Mouse (Mus musculus): ENCODE results near the gene Arnt.

DNA sequence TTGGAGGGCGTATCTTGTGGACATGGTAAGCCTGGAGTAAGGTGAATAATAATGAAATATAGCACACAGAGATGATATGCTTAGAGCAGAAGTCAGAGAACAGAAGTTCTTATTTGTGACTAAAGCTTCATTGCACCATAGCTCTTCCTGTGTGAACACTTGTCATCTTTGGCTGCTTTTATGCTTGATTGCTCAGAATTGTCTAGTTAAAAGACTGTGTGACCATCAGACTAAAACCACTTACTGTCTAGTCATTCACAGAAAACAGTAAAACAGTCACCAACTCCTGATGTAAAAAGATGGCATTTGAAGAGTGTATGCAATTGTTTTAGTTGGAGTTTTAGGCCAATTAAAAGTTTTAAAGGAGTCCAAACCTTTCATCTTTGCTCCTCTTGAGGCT lies 44.8 kb downstream of the Arnt start:
- TF ChIP-seq CTCF (IDR thresholded peaks at IDR 0.05; ENCODE audit: low read depth) (no peak), EP300 (optimal IDR thresholded peaks at IDR 0.05) (no peak)
